Mouse (Mus musculus) forebrain, embryonic 11.5 days (tissue): ENCODE measurements around the gene P2ry6. TPM values are rescaled to one million over a fixed set of nuclear protein-coding genes. Genes with fewer than 3 reads are reported as not detected.

Experiments used
- ATAC-seq: fragments of 200-750 bp; cut with Nextera tagmentation; replicated peaks from 2 replicates; pipeline ENCODE4 v1.8.0; 2017; ENCODE audit warnings: moderate TSS enrichment; ENCODE audit not compliant: low FRiP score
- DNase-seq: peaks from one replicate; pipeline ENCODE4 v3.0.0-alpha.2; 2017; ENCODE audit warnings: low spot score
- H3K27ac ChIP-seq: fragments of 300-500 bp; sonication (generic); 2 replicates; pipeline ENCODE4 v1.5.1; 2014; ENCODE audit warnings: low read depth, low read length
- H3K27me3 ChIP-seq: fragments of 300-500 bp; sonication (generic); 2 replicates; pipeline ENCODE4 v1.6.1; 2014; ENCODE audit warnings: mild to moderate bottlenecking, low read length, mixed read lengths; ENCODE audit not compliant: control insufficient read depth, insufficient read depth
- H3K36me3 ChIP-seq: fragments of 300-500 bp; sonication (generic); 2 replicates; pipeline ENCODE4 v1.6.1; 2014; ENCODE audit warnings: mild to moderate bottlenecking, low read length, moderate library complexity, mixed read lengths; ENCODE audit not compliant: control insufficient read depth, insufficient read depth
- H3K4me1 ChIP-seq: fragments of 300-500 bp; sonication (generic); replicated peaks from 2 replicates; pipeline ENCODE4 v1.6.1; 2014; ENCODE audit warnings: low read length, mixed read lengths; ENCODE audit not compliant: control insufficient read depth, insufficient read depth
- H3K4me2 ChIP-seq: fragments of 300-500 bp; sonication (generic); 2 replicates; pipeline ENCODE4 v1.6.1; 2014; ENCODE audit warnings: low read depth, mild to moderate bottlenecking, low read length, moderate library complexity, mixed read lengths; ENCODE audit not compliant: severe bottlenecking
- H3K4me3 ChIP-seq: fragments of 300-500 bp; sonication (generic); 2 replicates; pipeline ENCODE4 v1.5.1; 2014; ENCODE audit warnings: low read depth, low read length
- H3K9ac ChIP-seq: fragments of 300-500 bp; sonication (generic); 2 replicates; pipeline ENCODE4 v1.6.1; 2014; ENCODE audit warnings: low read length
- H3K9me3 ChIP-seq: fragments of 300-500 bp; sonication (generic); 2 replicates; pipeline ENCODE4 v1.6.1; 2016; ENCODE audit warnings: low read length, mixed read lengths; ENCODE audit not compliant: control insufficient read depth
- WGBS: fragments of 180-500 bp; shearing (Covaris S2); extraction: QIAGEN DNeasy Blood & Tissue Kit; methylation state at CpG from one replicate; pipeline ENCODE4 v1.1.7; 2014; 5-methylcytosine and 5-hydroxymethylcytosine counted together
- polyA plus RNA-seq: library from polyadenylated mRNA; unstranded; fragments of >200 nt; fragmentation: Nextera tagmentation; extraction: Ambion mirVana; gene quantifications from 2 replicates; pipeline ENCODE4 v1.2.1, GENCODE M21; 2014

Gene P2ry6
- polyA plus RNA-seq, 1 experiment from 2014 or later = 1.9 TPM

GRCm38 (mm10) chr7:100922907-100923306 lies 51.5 kb downstream of the P2ry6 start:
- no peak overlapping the region for H3K4me2 ChIP-seq
- H3K4me3 ChIP-seq = no peak overlapping the region
- DNase-seq (no peak), ATAC-seq (no peak)
- H3K27ac ChIP-seq = no peak overlapping the region
- peaks cover 33% of the 10 kb centered on the region for H3K4me1 ChIP-seq
- no peak overlapping the region for H3K9ac ChIP-seq
- H3K9me3 ChIP-seq = no peaks in the 10 kb centered on the region
- H3K27me3 ChIP-seq = no peaks in the 10 kb centered on the region
- H3K36me3 ChIP-seq = no peaks in the 10 kb centered on the region; the same call in 1 of the 2 replicates
- WGBS = 96% methylated on average over 4 of the region's 4 CpGs

GRCm38 (mm10) chr7:100921289-100921688 lies 53.2 kb downstream of the P2ry6 start:
- Histone ChIP-seq H3K9ac (no peak overlapping the region), H3K27me3 (no peaks in the 10 kb centered on the region), H3K4me3 (no peak overlapping the region), H3K9me3 (no peaks in the 10 kb centered on the region), H3K4me2 (no peak overlapping the region), H3K36me3 (no peaks in the 10 kb centered on the region; the same call in 1 of the 2 replicates), H3K4me1 (peaks cover 23% of the 10 kb centered on the region), H3K27ac (no peak overlapping the region)
- 90% methylated on average over 5 of the region's 5 CpGs for WGBS
- no peak for DNase-seq
- no peak for ATAC-seq

GRCm38 (mm10) chr7:100919809-100920107 lies 54.7 kb downstream of the P2ry6 start:
- ATAC-seq (no peak), DNase-seq (peak; percentile 56)
- Histone ChIP-seq H3K27me3 (no peaks in the 10 kb centered on the region), H3K9ac (no peak overlapping the region), H3K36me3 (no peaks in the 10 kb centered on the region; the same call in 1 of the 2 replicates), H3K4me3 (no peak overlapping the region), H3K4me1 (peaks cover 10% of the 10 kb centered on the region), H3K9me3 (no peaks in the 10 kb centered on the region), H3K27ac (no peak overlapping the region), H3K4me2 (no peak overlapping the region)
- WGBS = 22% methylated on average over 2 of the region's 2 CpGs

DNA sequence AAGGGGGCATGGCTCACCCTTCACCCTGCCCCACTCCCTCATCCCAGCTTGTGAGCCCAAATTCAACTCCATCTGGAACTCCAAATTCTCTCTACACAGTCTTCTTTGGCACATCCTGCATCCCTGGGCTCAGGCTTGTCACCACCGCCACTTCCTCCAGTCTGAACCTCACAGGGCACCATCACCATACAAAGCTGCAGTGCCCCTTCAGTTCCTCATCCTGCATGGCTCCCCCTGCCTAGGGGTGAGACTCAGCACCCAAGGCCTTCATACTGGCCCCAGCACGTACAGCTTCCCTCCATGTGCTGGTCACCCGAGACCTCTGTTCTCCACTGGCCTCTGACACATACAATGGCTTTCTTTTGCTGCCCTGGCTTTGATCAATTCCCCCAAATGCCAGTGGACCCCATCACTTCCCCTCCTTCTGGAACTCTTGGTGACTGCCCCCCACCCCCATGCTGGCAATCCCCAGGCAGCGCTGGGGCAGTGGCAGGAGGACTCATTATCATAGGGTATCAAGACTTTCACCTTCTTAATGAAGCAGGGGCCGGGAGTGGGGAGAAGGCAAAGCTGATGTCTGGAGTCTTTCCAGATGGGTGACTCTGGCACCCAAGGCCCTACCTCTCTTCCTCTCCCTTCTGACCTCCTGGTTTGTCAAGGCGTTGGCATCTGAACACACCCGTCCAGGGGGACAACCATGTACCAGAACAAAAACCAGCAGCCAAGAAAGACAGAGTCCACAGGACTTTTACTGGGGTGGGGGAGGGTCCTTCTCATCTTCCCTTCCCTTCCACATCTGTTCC lies 55.2 kb downstream of the P2ry6 start:
- H3K27ac ChIP-seq = no peak overlapping the region
- no peak overlapping the region for H3K4me3 ChIP-seq
- no peaks in the 10 kb centered on the region; the same call in 1 of the 2 replicates for H3K36me3 ChIP-seq
- ATAC-seq (no peak), DNase-seq (peak; percentile 48)
- H3K9me3 ChIP-seq = no peaks in the 10 kb centered on the region
- 61% methylated on average over 7 of the region's 7 CpGs for WGBS
- no peaks in the 10 kb centered on the region for H3K27me3 ChIP-seq
- no peak overlapping the region for H3K4me2 ChIP-seq
- H3K4me1 ChIP-seq = peaks cover 7% of the 10 kb centered on the region
- no peak overlapping the region for H3K9ac ChIP-seq

GRCm38 (mm10) chr7:100918176-100918575 lies 56.3 kb downstream of the P2ry6 start:
- H3K4me1 ChIP-seq = peaks cover 7% of the 10 kb centered on the region
- H3K36me3 ChIP-seq = no peaks in the 10 kb centered on the region; the same call in 1 of the 2 replicates
- H3K4me3 ChIP-seq = no peak overlapping the region
- H3K4me2 ChIP-seq = no peak overlapping the region
- H3K27ac ChIP-seq = no peak overlapping the region
- WGBS = 63% methylated on average over 9 of the region's 9 CpGs
- H3K27me3 ChIP-seq = no peaks in the 10 kb centered on the region
- DNase-seq (no peak), ATAC-seq (no peak)
- no peaks in the 10 kb centered on the region for H3K9me3 ChIP-seq
- no peak overlapping the region for H3K9ac ChIP-seq

GRCm38 (mm10) chr7:100917751-100918150 lies 56.7 kb downstream of the P2ry6 start:
- Histone ChIP-seq H3K9ac (no peak overlapping the region), H3K9me3 (no peaks in the 10 kb centered on the region), H3K27me3 (no peaks in the 10 kb centered on the region), H3K4me1 (peaks cover 7% of the 10 kb centered on the region), H3K4me3 (no peak overlapping the region), H3K36me3 (no peaks in the 10 kb centered on the region; the same call in 1 of the 2 replicates), H3K4me2 (no peak overlapping the region), H3K27ac (no peak overlapping the region)
- WGBS = 76% methylated on average over 6 of the region's 6 CpGs
- ATAC-seq = no peak
- DNase-seq = no peak

DNA sequence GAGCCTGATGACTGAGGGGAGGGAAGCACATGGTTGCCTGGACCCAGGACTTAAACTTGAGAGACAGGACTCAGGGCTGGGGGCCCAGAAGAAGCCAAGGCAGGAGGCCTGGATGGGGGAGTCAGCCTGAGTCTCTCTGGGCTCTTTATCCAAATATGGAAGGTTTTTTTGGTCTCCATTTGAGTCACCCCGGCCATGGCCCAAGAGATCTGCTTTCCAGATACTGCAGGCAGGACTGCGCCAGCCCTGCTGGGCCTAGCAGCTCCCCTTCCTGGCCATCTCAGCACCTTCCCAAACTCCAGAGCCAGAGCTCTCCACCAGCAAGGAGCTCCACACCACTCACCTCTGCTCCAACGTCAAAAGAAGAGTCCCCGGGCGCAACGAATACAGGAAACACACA lies 57.9 kb downstream of the P2ry6 start:
- Histone ChIP-seq H3K27ac (no peak overlapping the region), H3K4me3 (no peak overlapping the region), H3K4me2 (no peak overlapping the region), H3K27me3 (no peaks in the 10 kb centered on the region), H3K9ac (no peak overlapping the region), H3K4me1 (peaks cover 15% of the 10 kb centered on the region), H3K9me3 (no peaks in the 10 kb centered on the region), H3K36me3 (no peaks in the 10 kb centered on the region; the same call in 1 of the 2 replicates)
- ATAC-seq (no peak), DNase-seq (no peak)
- WGBS = 90% methylated on average over 6 of the region's 6 CpGs

DNA sequence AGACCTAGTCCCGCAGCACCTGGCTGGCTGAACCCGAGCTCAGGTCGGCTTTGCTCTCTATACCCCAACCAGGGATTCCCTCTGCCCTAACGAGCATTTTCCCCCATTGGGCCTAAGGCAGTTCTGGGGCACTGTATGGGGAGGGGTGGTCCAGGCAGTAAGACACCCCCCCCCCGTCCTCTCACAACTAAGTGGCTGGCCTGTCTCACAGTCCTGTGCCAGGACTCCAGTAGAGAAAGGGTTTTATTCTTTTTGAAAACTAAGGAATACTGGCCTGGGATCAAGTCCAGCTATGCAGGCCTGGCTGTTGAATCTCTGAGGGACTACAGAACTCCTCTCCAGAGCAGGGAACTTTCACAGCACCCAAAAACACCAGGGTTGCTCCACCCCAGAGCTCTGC lies 59.2 kb downstream of the P2ry6 start:
- DNase-seq = no peak
- H3K4me3 ChIP-seq = no peak overlapping the region
- no peak overlapping the region for H3K4me2 ChIP-seq
- no peaks in the 10 kb centered on the region for H3K27me3 ChIP-seq
- no peak for ATAC-seq
- WGBS = 78% methylated on average over 5 of the region's 5 CpGs
- H3K27ac ChIP-seq = no peak overlapping the region
- H3K9ac ChIP-seq = no peak overlapping the region
- H3K4me1 ChIP-seq = peaks cover 24% of the 10 kb centered on the region
- no peaks in the 10 kb centered on the region for H3K9me3 ChIP-seq
- no peaks in the 10 kb centered on the region for H3K36me3 ChIP-seq

- H3K9ac ChIP-seq = peak overlapping the region; percentile 27; the same call in 1 of the 2 replicates
- H3K36me3 ChIP-seq = no peaks in the 10 kb centered on the region
- peak overlapping the region; percentile 12; the same call in 1 of the 2 replicates for H3K4me2 ChIP-seq
- no peaks in the 10 kb centered on the region for H3K9me3 ChIP-seq
- 0 out of 2 replicates have a peak, but pooled peaks have one; percentile 23 for ATAC-seq
- WGBS = 56% methylated on average over 9 of the region's 9 CpGs
- no peak overlapping the region for H3K4me3 ChIP-seq
- H3K27ac ChIP-seq = peak overlapping the region; percentile 27; the same call in 1 of the 2 replicates
- peak; percentile 47 for DNase-seq
- no peaks in the 10 kb centered on the region for H3K27me3 ChIP-seq
- peaks cover 19% of the 10 kb centered on the region for H3K4me1 ChIP-seq
Measured at GRCm38 (mm10) chr7:100911791-100912190, 62.7 kb downstream of the P2ry6 start.
